Mouse (Mus musculus): ENCODE results near the gene Magix.

Magix gene

GRCm38 (mm10) chrX:7635101-7635500 lies 46.0 kb downstream of the Magix start:
- DNase-seq (ENCODE audit: inconsistent age in 2 of 2, low spot score in 1 of 2): no peak

- no peak for DNase-seq (ENCODE audit: inconsistent age in 2 of 2, low spot score in 1 of 2)
Observed at GRCm38 (mm10) chrX:7632560-7632959, 48.5 kb downstream of the Magix start.
